Mouse (Mus musculus) T-helper 2 cell (primary cell): ENCODE results near the gene Pex3.
"Not testable (repeated sequence)": the region's sequence is repeated elsewhere in the genome, so short reads cannot be mapped to it uniquely, and the experiment has no call there.

ENCODE experiments used
- in situ Hi-C: fragments of 300-600 bp; cut with MboI, MseI; formaldehyde crosslinking; loops from one replicate; pipeline ENCODE4 v1.15.1; 2025; ENCODE audit warnings: high pct_unique_total_duplicates

The Pex3 gene

GRCm38 (mm10) chr10:13539769-13540333, 13.1 kb downstream of the Pex3 start:
- in situ Hi-C loops: no loop called here

DNA sequence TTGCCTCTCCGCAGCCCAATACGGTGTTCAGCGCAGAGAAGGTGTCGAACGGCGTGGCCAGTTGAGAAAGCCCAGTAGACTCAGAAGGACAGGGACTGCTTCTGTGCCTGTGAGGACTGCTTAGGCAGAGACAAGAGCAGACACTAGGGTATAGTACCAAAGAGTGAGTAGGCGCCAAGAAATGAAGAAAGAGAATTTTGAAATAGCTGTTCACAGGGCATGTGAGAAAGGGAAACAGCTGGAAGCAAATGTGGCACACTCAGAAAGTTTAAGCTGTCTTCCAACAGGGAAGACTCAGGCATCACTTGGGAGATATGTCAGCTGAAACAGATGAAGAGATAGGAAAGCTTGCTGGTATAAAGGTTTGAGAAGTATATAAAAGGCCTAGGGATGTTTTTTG, 16.2 kb downstream of the Pex3 start:
- in situ Hi-C loops: no loop called here

- in situ Hi-C loops: no loop called here
Observed at GRCm38 (mm10) chr10:13534751-13535150, 18.2 kb downstream of the Pex3 start.

GRCm38 (mm10) chr10:13528155-13528554, 24.8 kb downstream of the Pex3 start:
- in situ Hi-C loops: no loop called here

- in situ Hi-C loops: no loop called here
Observed at GRCm38 (mm10) chr10:13521857-13522256, 31.1 kb downstream of the Pex3 start.

DNA sequence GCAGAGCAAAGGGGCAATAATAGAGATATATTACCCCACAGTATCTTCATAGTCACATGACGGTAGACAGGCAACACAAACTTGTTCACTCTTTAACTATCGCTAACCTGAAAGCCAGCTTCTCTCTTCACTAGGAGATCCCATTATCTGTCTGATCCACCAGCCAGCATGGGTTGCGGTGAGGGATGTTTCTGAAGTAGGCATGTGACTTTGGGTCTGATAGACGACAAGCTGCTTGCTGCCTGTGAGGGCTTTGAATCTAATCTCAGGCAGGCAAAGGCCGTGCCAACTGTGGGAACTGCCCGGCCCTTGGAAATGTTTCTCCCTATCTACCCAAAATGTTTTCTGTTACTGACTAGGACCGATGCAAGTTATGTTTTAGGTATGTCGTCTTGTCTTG, 50.6 kb downstream of the Pex3 start:
- in situ Hi-C loops: no loop called here

DNA sequence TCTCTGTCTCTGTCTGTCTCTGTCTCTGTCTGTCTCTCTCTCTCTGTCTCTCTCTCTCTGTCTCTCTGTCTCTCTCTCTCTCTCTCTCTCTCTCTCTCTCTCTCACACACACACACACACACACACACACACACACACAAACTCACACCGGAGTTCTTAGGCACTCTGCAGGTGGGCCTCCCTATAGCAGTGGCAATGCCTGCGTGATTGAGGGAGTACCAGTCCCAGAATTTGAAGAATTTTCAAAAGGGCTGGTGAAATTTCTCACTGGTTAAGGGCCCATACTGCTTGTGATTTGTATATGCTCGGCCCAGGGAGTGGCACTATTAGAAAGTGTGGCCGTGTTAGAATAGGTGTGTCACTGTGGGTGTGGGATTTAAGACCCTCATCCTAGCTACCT, 51.4 kb downstream of the Pex3 start:
- in situ Hi-C loops: not testable (repeated sequence)

GRCm38 (mm10) chr10:13500938-13501496, 51.9 kb downstream of the Pex3 start:
- in situ Hi-C loops: no loop called here

- in situ Hi-C loops: no loop called here
Observed at GRCm38 (mm10) chr10:13500473-13500872, 52.5 kb downstream of the Pex3 start.

DNA sequence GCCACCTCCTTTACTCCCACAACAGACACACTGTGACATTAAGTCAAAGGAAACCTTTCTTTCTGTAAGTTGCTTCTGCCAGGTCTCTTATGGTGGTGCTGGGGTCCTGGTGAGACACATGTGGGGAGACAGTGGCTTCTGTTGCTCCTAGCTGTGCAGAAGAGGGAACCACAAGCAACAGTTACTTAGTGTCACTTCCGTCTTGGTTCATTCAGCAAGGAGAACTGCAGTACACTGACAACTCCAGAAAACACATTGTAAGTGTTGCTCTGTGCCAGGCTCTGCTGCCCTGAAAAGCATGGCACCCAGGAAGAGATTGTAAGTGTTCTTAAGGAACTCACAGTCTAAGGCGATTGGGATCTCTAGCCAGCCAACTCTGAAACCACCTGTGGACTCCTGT, 53.6 kb downstream of the Pex3 start, which contains the start of gene Fuca2:
Gene Fuca2, plus strand, starts transcription at position 210 of the 400 bp plus-strand sequence.
- in situ Hi-C loops: no loop called here

- in situ Hi-C loops: no loop called here
Observed at GRCm38 (mm10) chr10:13496315-13496714, 56.6 kb downstream of the Pex3 start.

DNA sequence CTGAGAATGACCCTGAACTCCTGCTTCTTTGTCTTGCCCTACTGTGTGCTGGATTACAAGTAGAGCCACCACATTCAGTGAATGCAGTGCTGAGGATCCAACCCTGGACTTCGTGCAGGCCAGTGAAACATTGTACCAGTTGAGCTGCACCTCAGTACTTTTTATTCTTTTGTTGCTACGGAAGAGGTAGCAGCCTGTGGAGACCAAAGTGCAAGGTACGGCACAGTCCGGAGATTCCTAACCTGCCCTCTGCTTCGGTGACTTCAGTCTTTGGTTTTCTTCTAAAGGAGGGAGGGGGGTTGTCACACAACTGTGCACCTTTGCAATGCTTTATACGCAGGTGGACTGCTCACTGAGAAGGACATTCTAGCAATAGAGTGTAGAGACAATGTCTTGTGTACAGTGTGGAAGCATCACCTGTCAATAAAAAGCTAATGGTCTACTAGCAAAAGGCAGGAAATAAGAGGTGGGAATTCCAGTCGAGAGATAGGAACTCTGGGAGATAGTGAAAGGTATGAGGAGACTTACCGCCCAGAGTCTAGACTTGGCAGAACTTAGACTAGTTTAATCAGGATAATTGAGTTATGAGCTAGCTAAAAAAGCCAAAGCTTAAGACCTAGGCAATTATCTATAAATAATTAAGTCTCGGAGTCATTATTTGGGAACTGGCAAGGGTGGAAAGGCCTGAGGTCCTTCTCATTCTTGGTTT, 58.8 kb downstream of the Pex3 start:
- in situ Hi-C loops: no loop called here

DNA sequence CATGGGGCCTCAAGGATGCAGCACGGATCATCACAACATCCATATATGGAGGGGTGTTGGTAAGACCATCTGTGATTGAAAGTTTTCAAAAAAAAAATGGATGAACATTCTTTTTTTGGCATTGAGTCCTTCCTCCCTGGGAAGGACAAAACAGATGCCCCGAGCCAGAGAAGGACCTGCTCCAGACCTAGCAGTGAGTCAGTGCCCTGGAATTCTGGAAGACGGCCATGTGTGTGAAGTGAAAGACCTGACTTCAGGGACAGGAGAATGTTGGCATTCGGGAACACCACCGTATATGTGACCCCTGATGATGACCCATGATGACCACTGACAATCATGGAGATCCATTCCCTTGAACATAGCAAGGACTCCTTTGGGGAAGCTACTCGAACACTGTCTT, 63.3 kb downstream of the Pex3 start:
- in situ Hi-C loops: no loop called here

DNA sequence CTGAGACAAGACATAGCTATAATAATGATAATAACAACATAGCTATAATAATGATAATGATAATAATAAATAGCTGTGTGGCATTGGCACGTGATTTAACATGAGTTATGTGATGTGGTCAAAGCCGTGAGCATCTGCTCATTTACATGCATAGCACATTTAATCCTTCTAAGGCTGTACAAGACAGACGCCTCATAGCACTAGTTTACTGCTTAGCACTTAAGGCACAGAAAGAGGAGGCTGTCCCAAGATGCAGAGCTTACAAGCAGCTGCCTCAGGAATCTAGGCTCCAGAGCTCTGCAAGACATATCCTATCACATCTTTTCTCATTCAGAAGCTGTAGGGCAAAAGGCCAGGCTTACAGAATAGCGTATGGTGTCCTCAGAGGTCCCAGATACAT, 67.0 kb downstream of the Pex3 start:
- in situ Hi-C loops: no loop called here

DNA sequence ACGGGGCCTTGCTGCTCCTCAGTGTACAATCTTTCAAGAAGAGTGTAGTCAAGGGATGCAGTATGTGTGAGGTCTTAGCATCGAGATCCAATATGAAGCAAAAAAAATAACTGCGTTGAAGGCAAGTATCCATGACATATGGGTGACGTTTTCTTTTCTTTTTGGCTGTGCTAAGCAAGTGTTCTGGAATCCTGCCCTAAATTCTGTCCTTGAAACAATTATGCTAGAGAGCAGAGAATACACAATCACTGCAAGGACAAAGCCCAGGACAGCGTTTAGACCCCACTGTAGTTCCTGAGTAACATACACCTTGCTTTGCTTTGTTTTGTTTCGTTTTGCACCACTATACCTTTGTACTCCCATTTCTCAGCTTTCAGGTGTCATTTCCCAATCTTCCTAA, 73.6 kb downstream of the Pex3 start:
- in situ Hi-C loops: no loop called here

DNA sequence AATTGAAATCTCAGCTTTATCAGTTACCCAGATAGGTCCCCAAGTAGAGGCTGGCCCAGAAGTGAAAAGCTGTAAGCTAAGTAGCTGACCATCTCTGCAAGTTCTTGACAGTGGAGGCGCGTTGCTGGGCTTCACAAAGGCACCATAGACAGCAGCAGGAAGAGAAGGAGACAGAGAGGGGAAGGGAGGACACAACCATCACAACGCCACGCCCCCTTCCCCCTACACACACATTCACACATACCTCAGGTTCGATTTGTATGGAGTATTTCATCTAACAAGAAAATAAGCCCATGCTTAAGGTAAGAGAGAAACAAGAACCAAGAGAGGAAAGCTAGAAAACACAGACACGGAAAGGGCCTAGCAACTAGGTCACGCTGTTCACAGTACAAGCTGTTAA, 77.8 kb downstream of the Pex3 start:
- in situ Hi-C loops: no loop called here

DNA sequence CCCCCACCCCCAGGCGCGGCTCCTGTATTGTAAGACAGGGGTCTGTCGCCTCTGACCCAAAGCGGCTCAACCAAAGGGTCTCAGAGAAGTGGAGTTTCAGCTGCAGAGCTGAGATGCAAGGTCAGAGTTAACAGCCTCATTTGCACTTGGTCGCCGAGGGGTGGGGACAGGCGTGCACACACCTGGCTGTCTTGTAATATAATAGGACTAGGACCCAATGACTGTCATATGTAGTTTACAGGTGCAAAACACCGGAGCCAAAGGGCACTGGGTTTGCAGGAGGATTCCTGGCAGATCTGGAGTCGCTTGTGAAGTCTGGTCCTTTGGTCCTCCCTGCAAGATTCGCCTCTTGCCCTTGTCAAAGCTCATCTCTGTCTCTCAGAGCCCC, 78.4 kb downstream of the Pex3 start:
- in situ Hi-C loops: no loop called here
